In genomic region chr11:49244595-49244930, GRCm38 (mm10) we compare ENCODE assay signal across 9 mouse cellular contexts. TPM values are rescaled to one million over a fixed set of nuclear protein-coding genes. Genes with fewer than 3 reads are reported as not detected.
DNase-seq lines count a peak whose midpoint lies in the region; ATAC-seq lines count a peak whose summit lies in the region.
"Had no signal": no experiment of that assay in that cellular context is flagged by ENCODE, and none has a peak within 500 bp of the region (broad histone marks: within the 10 kb centered on the region; RNA-seq: fewer than 3 reads in every experiment).

No protein-coding gene starts in this region.

- no peak for DNase-seq in lung, postnatal 4 days
- DNase-seq in layer of hippocampus, adult 9-11 months: no peak
- DNase-seq in layer of hippocampus, postnatal 25 days (ENCODE audit: extremely low spot score in 1 of 2, low spot score in 1 of 2): no peak
- DNase-seq in adrenal gland, adult 8-10 months: no peak

- H3K4me2 ChIP-seq in lung, embryonic 15.5 days: peak overlapping the region; percentile 66
- peak overlapping the region; percentile 67 for H3K4me2 ChIP-seq in embryonic facial prominence, embryonic 15.5 days (replicated peaks)
- H3K4me2 ChIP-seq in intestine, embryonic 15.5 days (replicated peaks): peak overlapping the region; percentile 70
- H3K4me2 ChIP-seq in neural tube, embryonic 13.5 days: peak overlapping the region; percentile 63

- H3K4me3 ChIP-seq in lung, embryonic 15.5 days: peak overlapping the region; percentile 57
- peak overlapping the region; percentile 60 for H3K4me3 ChIP-seq in embryonic facial prominence, embryonic 15.5 days (replicated peaks)
- H3K4me3 ChIP-seq in intestine, embryonic 15.5 days (replicated peaks): peak overlapping the region; percentile 55
- peak overlapping the region; percentile 54 for H3K4me3 ChIP-seq in neural tube, embryonic 13.5 days

- WGBS in lung, embryonic 15.5 days: 1% methylated on average over 4 of the region's 4 CpGs
- WGBS in embryonic facial prominence, embryonic 15.5 days: 2% methylated on average over 4 of the region's 4 CpGs
- WGBS in intestine, embryonic 15.5 days: under 1% methylated on average over 4 of the region's 4 CpGs
- 1% methylated on average over 4 of the region's 4 CpGs for WGBS in neural tube, embryonic 13.5 days

- H3K9ac ChIP-seq in lung, embryonic 15.5 days: peak overlapping the region; percentile 57
- peak overlapping the region; percentile 13 for H3K9ac ChIP-seq in embryonic facial prominence, embryonic 15.5 days
- peak overlapping the region; percentile 60 for H3K9ac ChIP-seq in intestine, embryonic 15.5 days
- peak overlapping the region; percentile 76 for H3K9ac ChIP-seq in neural tube, embryonic 13.5 days

- H3K27me3 ChIP-seq in lung, embryonic 15.5 days: no peaks in the 10 kb centered on the region
- H3K27me3 ChIP-seq in embryonic facial prominence, embryonic 15.5 days: no peaks in the 10 kb centered on the region
- no peaks in the 10 kb centered on the region for H3K27me3 ChIP-seq in intestine, embryonic 15.5 days (replicated peaks)
- no peaks in the 10 kb centered on the region for H3K27me3 ChIP-seq in neural tube, embryonic 13.5 days

- peaks cover 51% of the 10 kb centered on the region for H3K4me1 ChIP-seq in lung, embryonic 15.5 days
- H3K4me1 ChIP-seq in embryonic facial prominence, embryonic 15.5 days: peaks cover 51% of the 10 kb centered on the region
- H3K4me1 ChIP-seq in intestine, embryonic 15.5 days (replicated peaks): peaks cover 29% of the 10 kb centered on the region
- peaks cover 37% of the 10 kb centered on the region for H3K4me1 ChIP-seq in neural tube, embryonic 13.5 days (replicated peaks)

- 0 out of 2 replicates have a peak, but pooled peaks have one; percentile 0 for ATAC-seq in lung, embryonic 15.5 days (ENCODE audit: borderline replicate concordance, extremely low read depth, low FRiP score, low TSS enrichment)
- ATAC-seq in embryonic facial prominence, embryonic 15.5 days (ENCODE audit: insufficient number of reproducible peaks, low FRiP score, low TSS enrichment, low read depth): no peak
- ATAC-seq in intestine, embryonic 15.5 days: no peak; the same call in 1 of the 2 replicates
- ATAC-seq in neural tube, embryonic 13.5 days (ENCODE audit: low read depth): peak; percentile 2

- H3K27ac ChIP-seq in lung, embryonic 15.5 days: peak overlapping the region; percentile 96
- peak overlapping the region; percentile 98 for H3K27ac ChIP-seq in embryonic facial prominence, embryonic 15.5 days (replicated peaks)
- peak overlapping the region; percentile 96 for H3K27ac ChIP-seq in intestine, embryonic 15.5 days
- H3K27ac ChIP-seq in neural tube, embryonic 13.5 days (replicated peaks): peak overlapping the region; percentile 92

- H3K36me3 ChIP-seq in lung, embryonic 15.5 days: no peaks in the 10 kb centered on the region
- H3K36me3 ChIP-seq in embryonic facial prominence, embryonic 15.5 days: no peaks in the 10 kb centered on the region
- H3K36me3 ChIP-seq in intestine, embryonic 15.5 days: no peaks in the 10 kb centered on the region
- no peaks in the 10 kb centered on the region; the same call in 1 of the 2 replicates for H3K36me3 ChIP-seq in neural tube, embryonic 13.5 days

- no peaks in the 10 kb centered on the region for H3K9me3 ChIP-seq in lung, embryonic 15.5 days
- no peaks in the 10 kb centered on the region for H3K9me3 ChIP-seq in embryonic facial prominence, embryonic 15.5 days (replicated peaks)
- no peaks in the 10 kb centered on the region for H3K9me3 ChIP-seq in intestine, embryonic 15.5 days
- H3K9me3 ChIP-seq in neural tube, embryonic 13.5 days: no peaks in the 10 kb centered on the region

RNA-seq across cellular contexts. Expression of gene Mgat1, which starts 0.6 kb away (rescaled TPM):
- 65.0 and 69.6 TPM in 2 replicates for polyA plus RNA-seq in lung, embryonic 15.5 days (2015; fragmentation: Nextera tagmentation; extraction: Ambion mirVana)
- 71.7 and 75.4 TPM in 2 replicates for polyA plus RNA-seq in embryonic facial prominence, embryonic 15.5 days (2015; fragmentation: Nextera tagmentation; extraction: Ambion mirVana)
- polyA plus RNA-seq in intestine, embryonic 15.5 days (2015; fragmentation: Nextera tagmentation; extraction: Ambion mirVana): 53.5 and 61.2 TPM in 2 replicates
- 28.8 and 32.4 TPM in 2 replicates for polyA plus RNA-seq in neural tube, embryonic 13.5 days (2015; fragmentation: Nextera tagmentation; extraction: Ambion mirVana)
- total RNA-seq in layer of hippocampus, postnatal 25 days (2021): 10 to 100 TPM; 54.4 to 57.0 TPM
- 100 to 1,000 TPM; 114 to 131 (median 124) TPM for total RNA-seq in adrenal gland, adult 8-10 months (2022)

RNA-seq across cellular contexts. Expression of gene Olfr1393, which starts 33.5 kb away (rescaled TPM):
- not detected in 2 replicates for polyA plus RNA-seq in lung, embryonic 15.5 days (2015; fragmentation: Nextera tagmentation; extraction: Ambion mirVana)
- polyA plus RNA-seq in embryonic facial prominence, embryonic 15.5 days (2015; fragmentation: Nextera tagmentation; extraction: Ambion mirVana): 0.11 TPM in 1 of 2 replicates, not detected in the other
- not detected in 2 replicates for polyA plus RNA-seq in intestine, embryonic 15.5 days (2015; fragmentation: Nextera tagmentation; extraction: Ambion mirVana)
- not detected in 2 replicates for polyA plus RNA-seq in neural tube, embryonic 13.5 days (2015; fragmentation: Nextera tagmentation; extraction: Ambion mirVana)
- not detected for total RNA-seq in layer of hippocampus, postnatal 25 days (2021)
- total RNA-seq in adrenal gland, adult 8-10 months (2022): not detected

RNA-seq across cellular contexts. Expression of gene Olfr1392, which starts 40.5 kb away (rescaled TPM):
- polyA plus RNA-seq in lung, embryonic 15.5 days (2015; fragmentation: Nextera tagmentation; extraction: Ambion mirVana): not detected in 2 replicates
- not detected in 2 replicates for polyA plus RNA-seq in embryonic facial prominence, embryonic 15.5 days (2015; fragmentation: Nextera tagmentation; extraction: Ambion mirVana)
- not detected in 2 replicates for polyA plus RNA-seq in intestine, embryonic 15.5 days (2015; fragmentation: Nextera tagmentation; extraction: Ambion mirVana)
- polyA plus RNA-seq in neural tube, embryonic 13.5 days (2015; fragmentation: Nextera tagmentation; extraction: Ambion mirVana): not detected in 2 replicates
- total RNA-seq in layer of hippocampus, postnatal 25 days (2021): not detected
- not detected for total RNA-seq in adrenal gland, adult 8-10 months (2022)
- total RNA-seq: megakaryocyte progenitor cell, adult 5-6 weeks had no signal

RNA-seq across cellular contexts. Expression of gene Zfp62, which starts 41.5 kb away (rescaled TPM):
- 37.6 and 40.3 TPM in 2 replicates for polyA plus RNA-seq in lung, embryonic 15.5 days (2015; fragmentation: Nextera tagmentation; extraction: Ambion mirVana)
- 36.0 and 36.7 TPM in 2 replicates for polyA plus RNA-seq in embryonic facial prominence, embryonic 15.5 days (2015; fragmentation: Nextera tagmentation; extraction: Ambion mirVana)
- polyA plus RNA-seq in intestine, embryonic 15.5 days (2015; fragmentation: Nextera tagmentation; extraction: Ambion mirVana): 24.4 and 28.6 TPM in 2 replicates
- 44.5 and 50.0 TPM in 2 replicates for polyA plus RNA-seq in neural tube, embryonic 13.5 days (2015; fragmentation: Nextera tagmentation; extraction: Ambion mirVana)
- total RNA-seq in layer of hippocampus, postnatal 25 days (2021): 10 to 100 TPM; 37.9 to 39.3 TPM
- 10 to 100 TPM; 28.1 to 40.1 (median 36.2) TPM for total RNA-seq in adrenal gland, adult 8-10 months (2022)

RNA-seq across cellular contexts. Expression of gene Btnl9, which starts 57.6 kb away (rescaled TPM):
- 0.48 and 1.1 TPM in 2 replicates for polyA plus RNA-seq in lung, embryonic 15.5 days (2015; fragmentation: Nextera tagmentation; extraction: Ambion mirVana)
- polyA plus RNA-seq in embryonic facial prominence, embryonic 15.5 days (2015; fragmentation: Nextera tagmentation; extraction: Ambion mirVana): 1.7 and 2.2 TPM in 2 replicates
- polyA plus RNA-seq in intestine, embryonic 15.5 days (2015; fragmentation: Nextera tagmentation; extraction: Ambion mirVana): 1.7 and 2.2 TPM in 2 replicates
- 0.10 and 0.33 TPM in 2 replicates for polyA plus RNA-seq in neural tube, embryonic 13.5 days (2015; fragmentation: Nextera tagmentation; extraction: Ambion mirVana)
- not detected for total RNA-seq in layer of hippocampus, postnatal 25 days (2021)
- total RNA-seq in adrenal gland, adult 8-10 months (2022): 10 to 100 TPM; 21.5 to 41.8 (median 32.6) TPM

Comparison
In these comparisons a context has a peak if more than half of its experiments do, and no peak if none do; other contexts are left out.
1. ATAC-seq: peak in lung, embryonic 15.5 days (single experiment) and neural tube, embryonic 13.5 days (single experiment); none in embryonic facial prominence, embryonic 15.5 days (single experiment) and intestine, embryonic 15.5 days (single experiment).
2. H3K9ac ChIP-seq: peak in every context shown above with its lines; median percentile 76 in neural tube, embryonic 13.5 days; 60 in intestine, embryonic 15.5 days; 57 in lung, embryonic 15.5 days; 13 in embryonic facial prominence, embryonic 15.5 days.
3. Peak in every context shown above with its lines, with median percentiles within 50 percentile points of each other: H3K27ac ChIP-seq, H3K4me2 ChIP-seq and H3K4me3 ChIP-seq.